Mouse (Mus musculus) myocyte (in vitro differentiated cells): ENCODE measurements at regions not wholly inside any gene's neighbourhood (a gene's known extent, or its start where the extent isn't known, plus 50 kb on each side); places are given as distances from the start of the nearest gene placed in this dataset.

Experiments used
- H3K27me3 ChIP-seq: one replicate; pipeline ENCODE4 v1.6.1; 2011; ENCODE audit not compliant: control insufficient read depth, insufficient read depth, insufficient read length
- H3K36me3 ChIP-seq: one replicate; pipeline ENCODE4 v1.6.1; 2011; ENCODE audit not compliant: control insufficient read depth, insufficient read depth
- H3K4me2 ChIP-seq: one replicate; pipeline ENCODE4 v1.6.1; 2011; ENCODE audit warnings: low read depth, control low read depth
- H3K4me3 ChIP-seq: one replicate; pipeline ENCODE4 v1.5.1; 2011; ENCODE audit warnings: mild to moderate bottlenecking, control low read depth, moderate library complexity
- H3K79me2 ChIP-seq: one replicate; pipeline ENCODE4 v1.6.1; 2011; ENCODE audit not compliant: control insufficient read depth, insufficient read depth
- H3ac ChIP-seq: one replicate; pipeline ENCODE4 v1.6.1; 2011; ENCODE audit not compliant: control insufficient read depth, insufficient read length
- CEBPB ChIP-seq: IDR thresholded peaks from 2 replicates; pipeline ENCODE4 v1.6.1; 2011; ENCODE audit warnings: mild to moderate bottlenecking, moderate library complexity; ENCODE audit not compliant: poor library complexity, insufficient read depth, severe bottlenecking
- E2F4 ChIP-seq: IDR thresholded peaks from one replicate; pipeline ENCODE4 v1.6.1; 2011; ENCODE audit warnings: mild to moderate bottlenecking, control low read depth, moderate library complexity; ENCODE audit not compliant: insufficient read depth
- MAX ChIP-seq: IDR thresholded peaks from one replicate; pipeline ENCODE4 v1.6.1; 2011; ENCODE audit warnings: low read depth, mild to moderate bottlenecking, control low read depth
- MYOD1 ChIP-seq, 3 experiments: IDR thresholded peaks; one replicate each; pipeline ENCODE4 v1.6.1; 2011; ENCODE audit warnings: control low read depth in 2 of 3, low read depth in 2 of 3, mild to moderate bottlenecking in 2 of 3, moderate library complexity in 1 of 3; ENCODE audit not compliant: insufficient read length in 2 of 3, control insufficient read depth in 1 of 3
- MYOG ChIP-seq, 3 experiments: IDR thresholded peaks; one replicate each; pipeline ENCODE4 v1.6.1; 2011; ENCODE audit warnings: control low read depth in 2 of 3, low read depth in 2 of 3, mild to moderate bottlenecking in 2 of 3; ENCODE audit not compliant: insufficient read length in 2 of 3, control insufficient read depth in 1 of 3, insufficient read depth in 1 of 3
- POLR2A ChIP-seq: IDR thresholded peaks from one replicate; pipeline ENCODE4 v1.6.1; 2011; ENCODE audit warnings: low read depth, mild to moderate bottlenecking, control low read depth, moderate library complexity; ENCODE audit not compliant: insufficient read length
- POLR2AphosphoS2 ChIP-seq: IDR thresholded peaks from one replicate; pipeline ENCODE4 v1.6.1; 2011; ENCODE audit warnings: low read depth, control low read depth; ENCODE audit not compliant: insufficient read length
- REST ChIP-seq: IDR thresholded peaks from one replicate; pipeline ENCODE4 v1.6.1; 2011; ENCODE audit warnings: mild to moderate bottlenecking, control low read depth, moderate library complexity; ENCODE audit not compliant: insufficient read depth, insufficient read length
- SRF ChIP-seq: IDR thresholded peaks from one replicate; pipeline ENCODE4 v1.6.1; 2011; ENCODE audit warnings: low read depth; ENCODE audit not compliant: control insufficient read depth, insufficient read length
- TCF12 ChIP-seq: IDR thresholded peaks from one replicate; pipeline ENCODE4 v1.6.1; 2011; ENCODE audit warnings: mild to moderate bottlenecking, control low read depth; ENCODE audit not compliant: poor library complexity, insufficient read depth, severe bottlenecking
- TCF3 ChIP-seq: IDR thresholded peaks from one replicate; pipeline ENCODE4 v1.6.1; 2011; ENCODE audit warnings: low read depth, control low read depth; ENCODE audit not compliant: insufficient read length
- USF1 ChIP-seq: IDR thresholded peaks from one replicate; pipeline ENCODE4 v1.6.1; 2011; ENCODE audit warnings: low read depth, mild to moderate bottlenecking, control low read depth, moderate library complexity

- Histone ChIP-seq H3K27me3 (no peaks in the 10 kb centered on the region), H3K4me2 (no peak overlapping the region), H3ac (no peak overlapping the region), H3K79me2 (no peaks in the 10 kb centered on the region), H3K4me3 (no peak overlapping the region), H3K36me3 (no peaks in the 10 kb centered on the region)
- TF ChIP-seq MYOD1 (IDR thresholded peaks at IDR 0.05; ENCODE audit: control insufficient read depth in 1 of 3, insufficient read length in 2 of 3, low read depth in 2 of 3) (peak in 2 of 3 experiments; percentile 48 to 55), USF1 (no peak), REST (no peak), E2F4 (no peak), MAX (no peak), POLR2AphosphoS2 (no peak), SRF (no peak), TCF3 (no peak), POLR2A (no peak), MYOG (IDR thresholded peaks at IDR 0.05; ENCODE audit: control insufficient read depth in 1 of 3, insufficient read depth in 1 of 3, insufficient read length in 2 of 3, low read depth in 2 of 3) (no peak), TCF12 (no peak), CEBPB (0 out of 2 replicates have a peak, but pooled peaks have one; percentile 8)
Observed at GRCm38 (mm10) chr13:37685617-37686016, 92.6 kb upstream of the Rreb1 start.

DNA sequence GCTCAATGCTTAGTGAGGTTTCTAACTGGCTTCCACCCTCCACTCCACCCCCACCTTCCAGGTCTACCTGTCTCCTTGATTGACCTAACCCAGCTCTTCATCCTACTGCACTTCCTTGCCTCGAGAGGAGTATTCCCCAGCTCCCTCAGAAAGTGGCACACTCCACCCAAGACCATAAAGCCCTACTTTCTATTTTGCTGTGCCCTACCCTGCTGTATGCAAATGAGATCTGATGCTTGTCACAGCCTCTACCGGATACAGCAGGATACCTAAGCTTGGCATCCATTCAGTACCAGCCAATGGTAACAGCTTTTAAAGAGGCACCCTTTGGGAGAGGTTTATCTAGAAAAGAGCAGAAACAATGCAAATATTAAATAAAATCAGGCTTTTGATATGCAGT is 92.1 kb upstream of the Rreb1 start:
- H3K4me3 ChIP-seq: no peak overlapping the region
- TF ChIP-seq POLR2A: no peak
- no peak for TF ChIP-seq CEBPB
- no peak for TF ChIP-seq E2F4
- TF ChIP-seq TCF3: no peak
- no peak for TF ChIP-seq POLR2AphosphoS2
- TF ChIP-seq REST: no peak
- TF ChIP-seq TCF12: no peak
- no peak for TF ChIP-seq SRF
- no peak for TF ChIP-seq MAX
- no peak for TF ChIP-seq USF1
- TF ChIP-seq MYOD1 (IDR thresholded peaks at IDR 0.05; ENCODE audit: control insufficient read depth in 1 of 3, insufficient read length in 2 of 3, low read depth in 2 of 3): no peak
- TF ChIP-seq MYOG (IDR thresholded peaks at IDR 0.05; ENCODE audit: control insufficient read depth in 1 of 3, insufficient read depth in 1 of 3, insufficient read length in 2 of 3, low read depth in 2 of 3): no peak
- H3K36me3 ChIP-seq: no peaks in the 10 kb centered on the region
- no peak overlapping the region for H3ac ChIP-seq
- H3K4me2 ChIP-seq: no peak overlapping the region
- H3K27me3 ChIP-seq: no peaks in the 10 kb centered on the region
- H3K79me2 ChIP-seq: no peaks in the 10 kb centered on the region

DNA sequence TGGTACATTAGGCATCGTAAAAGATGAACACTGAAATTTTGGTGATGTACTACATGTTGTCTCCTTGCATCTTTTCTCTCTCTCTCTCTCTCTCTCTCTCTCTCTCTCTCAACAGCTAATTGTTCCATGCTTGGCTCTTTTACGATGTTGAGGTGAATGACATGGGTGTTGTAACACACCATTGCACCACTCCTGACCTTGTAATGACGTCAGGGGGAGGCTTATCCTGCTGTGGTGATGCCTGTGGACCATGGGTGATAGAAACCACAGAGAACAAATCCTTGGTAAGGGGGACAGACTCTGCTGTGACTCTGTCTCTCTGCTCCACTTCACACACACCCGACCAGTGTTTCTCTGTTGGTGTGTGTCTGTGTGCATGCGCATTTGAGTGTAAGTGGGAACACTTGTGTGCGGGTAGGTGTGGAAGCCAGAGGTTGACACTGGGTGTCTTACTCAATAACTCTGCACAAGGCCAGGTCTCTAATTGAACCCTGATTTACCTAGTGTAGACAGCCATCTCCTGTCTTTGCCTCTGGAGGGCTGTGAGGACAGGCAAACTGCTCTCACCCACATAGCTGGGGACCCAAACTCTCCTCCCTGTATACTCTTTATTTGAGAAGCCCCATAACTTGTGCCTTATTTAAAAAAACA is 88.9 kb upstream of the Rreb1 start:
- no peak overlapping the region for H3ac ChIP-seq
- H3K36me3 ChIP-seq: no peaks in the 10 kb centered on the region
- TF ChIP-seq POLR2AphosphoS2 (no peak), MAX (no peak), TCF12 (no peak), MYOD1 (IDR thresholded peaks at IDR 0.05; ENCODE audit: control insufficient read depth in 1 of 3, insufficient read length in 2 of 3, low read depth in 2 of 3) (no peak)
- H3K27me3 ChIP-seq: no peaks in the 10 kb centered on the region
- no peak overlapping the region for H3K4me2 ChIP-seq
- H3K4me3 ChIP-seq: no peak overlapping the region
- H3K79me2 ChIP-seq: no peaks in the 10 kb centered on the region

- Histone ChIP-seq H3K4me2 (peak overlapping the region; percentile 60), H3K4me3 (no peak overlapping the region), H3K79me2 (no peaks in the 10 kb centered on the region), H3K27me3 (no peaks in the 10 kb centered on the region), H3K36me3 (no peaks in the 10 kb centered on the region), H3ac (no peak overlapping the region)
- TF ChIP-seq TCF12 (peak; percentile 97), MYOG (IDR thresholded peaks at IDR 0.05; ENCODE audit: control insufficient read depth in 1 of 3, insufficient read depth in 1 of 3, insufficient read length in 2 of 3, low read depth in 2 of 3) (peak; percentile 83 to 98 (median 95)), E2F4 (no peak), TCF3 (peak; percentile 91), POLR2A (no peak), MAX (no peak), USF1 (no peak), REST (no peak), CEBPB (no peak), POLR2AphosphoS2 (no peak), MYOD1 (IDR thresholded peaks at IDR 0.05; ENCODE audit: control insufficient read depth in 1 of 3, insufficient read length in 2 of 3, low read depth in 2 of 3) (peak; percentile 99 to 100 (median 99))
Observed at GRCm38 (mm10) chr13:37691855-37692445, 86.2 kb upstream of the Rreb1 start.

- Histone ChIP-seq H3K36me3 (no peaks in the 10 kb centered on the region), H3K79me2 (no peaks in the 10 kb centered on the region), H3K4me3 (no peak overlapping the region), H3K4me2 (no peak overlapping the region), H3ac (no peak overlapping the region), H3K27me3 (no peaks in the 10 kb centered on the region)
- TF ChIP-seq POLR2A: no peak
- TF ChIP-seq MYOG (IDR thresholded peaks at IDR 0.05; ENCODE audit: control insufficient read depth in 1 of 3, insufficient read depth in 1 of 3, insufficient read length in 2 of 3, low read depth in 2 of 3): no peak
- TF ChIP-seq TCF12: no peak
- no peak for TF ChIP-seq CEBPB
- no peak for TF ChIP-seq MYOD1 (IDR thresholded peaks at IDR 0.05; ENCODE audit: control insufficient read depth in 1 of 3, insufficient read length in 2 of 3, low read depth in 2 of 3)
- no peak for TF ChIP-seq MAX
- TF ChIP-seq POLR2AphosphoS2: no peak
- TF ChIP-seq SRF: no peak
- TF ChIP-seq REST: no peak
- TF ChIP-seq E2F4: no peak
- no peak for TF ChIP-seq TCF3
- no peak for TF ChIP-seq USF1
Observed at GRCm38 (mm10) chr13:37693617-37694016, 84.6 kb upstream of the Rreb1 start.
